Mouse (Mus musculus) ES-E14 (cell line): ENCODE measurements around the gene Pdk1.

Experiments used
- MAFK ChIP-seq: IDR thresholded peaks from 2 replicates; pipeline ENCODE4 v1.6.1; 2014; ENCODE audit warnings: mild to moderate bottlenecking, low read depth, low read length, inconsistent platforms; ENCODE audit not compliant: insufficient read depth
- ZC3H11A ChIP-seq: IDR thresholded peaks from 2 replicates; pipeline ENCODE4 v1.6.1; 2012; ENCODE audit warnings: low read depth, mild to moderate bottlenecking, inconsistent platforms, low read length, borderline replicate concordance
- ZNF384 ChIP-seq: IDR thresholded peaks from 2 replicates; pipeline ENCODE4 v1.6.1; 2012; ENCODE audit warnings: low read depth, low read length, inconsistent platforms

- TF ChIP-seq ZC3H11A, result no peak
- TF ChIP-seq MAFK, result no peak
- TF ChIP-seq ZNF384, result no peak
Observed at GRCm38 (mm10) chr2:71913911-71914310, 40.9 kb downstream of the Pdk1 start.
